27 mouse cellular contexts compared by ENCODE assay signal in the genomic region with DNA sequence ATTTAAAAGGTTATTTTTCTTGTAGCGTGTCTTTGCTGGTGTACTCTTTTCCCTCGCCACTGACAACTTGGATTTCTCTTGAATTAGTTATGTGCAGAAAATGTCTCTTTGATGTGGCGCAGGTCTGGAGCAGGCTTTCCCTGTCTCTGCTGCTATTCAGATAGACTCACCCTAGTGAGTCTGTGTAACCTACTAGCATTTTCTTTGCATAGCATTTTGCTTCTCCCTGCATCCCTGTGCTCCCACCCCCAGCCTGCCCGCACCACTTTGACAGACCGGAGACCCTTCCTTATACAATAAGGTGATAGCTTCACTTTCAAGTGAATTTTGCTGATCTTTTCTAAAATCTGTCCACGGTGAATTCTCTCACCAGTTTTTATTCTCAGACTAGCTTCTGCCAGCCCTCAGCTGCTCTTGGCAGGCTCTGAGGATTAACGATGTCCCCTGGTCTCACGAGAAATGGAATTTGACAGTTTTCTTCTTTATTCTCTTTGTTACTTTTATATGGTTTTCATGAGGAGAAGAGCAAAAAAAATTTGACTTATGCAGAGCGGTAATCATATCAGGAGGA.
A peak's percentile ranks its signal among the peaks of the same experiment; 100 is the strongest.
DNase-seq lines count a peak whose midpoint lies in the region; ATAC-seq lines count a peak whose summit lies in the region.
"Had no signal": no experiment of that assay in that cellular context is flagged by ENCODE, and none has a peak within 500 bp of the region (broad histone marks: within the 10 kb centered on the region; RNA-seq: fewer than 3 reads in every experiment).

No protein-coding gene starts in this region.

- H3K4me2 ChIP-seq in hindbrain, embryonic 13.5 days = no peak overlapping the region
- no peak overlapping the region for H3K4me2 ChIP-seq in hindbrain, embryonic 16.5 days (ENCODE audit: low read length)
- H3K4me2 ChIP-seq in midbrain, embryonic 13.5 days (replicated peaks) = no peak overlapping the region
- H3K4me2 ChIP-seq in neural tube, embryonic 15.5 days = no peak overlapping the region
- H3K4me2 ChIP-seq: embryonic facial prominence, embryonic 12.5 days; neural tube, embryonic 12.5 days had no signal

- no peak overlapping the region for H3K9ac ChIP-seq in hindbrain, embryonic 13.5 days
- H3K9ac ChIP-seq in hindbrain, embryonic 16.5 days (ENCODE audit: low read depth, low read length) = no peak overlapping the region
- H3K9ac ChIP-seq in midbrain, embryonic 13.5 days (replicated peaks) = no peak overlapping the region
- no peak overlapping the region for H3K9ac ChIP-seq in neural tube, embryonic 15.5 days (replicated peaks)
- H3K9ac ChIP-seq: embryonic facial prominence, embryonic 12.5 days; liver, embryonic 14.5 days; neural tube, embryonic 12.5 days had no signal

- H3K36me3 ChIP-seq in hindbrain, embryonic 13.5 days = no peaks in the 10 kb centered on the region
- H3K36me3 ChIP-seq in hindbrain, embryonic 16.5 days (ENCODE audit: control insufficient read depth, insufficient read depth, low read length) = no peaks in the 10 kb centered on the region
- no peaks in the 10 kb centered on the region for H3K36me3 ChIP-seq in midbrain, embryonic 13.5 days
- H3K36me3 ChIP-seq in midbrain, embryonic 10.5 days = no peaks in the 10 kb centered on the region
- no peaks in the 10 kb centered on the region for H3K36me3 ChIP-seq in neural tube, embryonic 15.5 days
- H3K36me3 ChIP-seq: embryonic facial prominence, embryonic 12.5 days; neural tube, embryonic 12.5 days had no signal

- peak overlapping the region; percentile 32; the same call in 1 of the 2 replicates for H3K27ac ChIP-seq in hindbrain, embryonic 13.5 days
- H3K27ac ChIP-seq in hindbrain, embryonic 16.5 days (ENCODE audit: low read depth, low read length) = no peak overlapping the region
- H3K27ac ChIP-seq in midbrain, embryonic 13.5 days = peak overlapping the region; percentile 72; the same call in 1 of the 2 replicates
- no peak overlapping the region for H3K27ac ChIP-seq in midbrain, embryonic 10.5 days (replicated peaks)
- H3K27ac ChIP-seq in neural tube, embryonic 15.5 days (replicated peaks) = 0 out of 2 replicates have a peak overlapping the region, but pooled peaks have one; percentile 15
- H3K27ac ChIP-seq: embryonic facial prominence, embryonic 12.5 days; kidney, postnatal 0 days; liver, embryonic 14.5 days; macrophage; neural tube, embryonic 12.5 days had no signal

- ATAC-seq in hindbrain, embryonic 13.5 days (ENCODE audit: low FRiP score) = no peak
- ATAC-seq in hindbrain, embryonic 16.5 days = no peak
- 0 out of 2 replicates have a peak, but pooled peaks have one; percentile 53 for ATAC-seq in midbrain, embryonic 13.5 days
- ATAC-seq in neural tube, embryonic 15.5 days (ENCODE audit: low FRiP score) = no peak
- ATAC-seq: activated CD4-positive, CD25-positive, alpha-beta regulatory T cell, adult 4 months; intestine, embryonic 16.5 days had no signal

- H3K27me3 ChIP-seq in hindbrain, embryonic 13.5 days = no peaks in the 10 kb centered on the region
- H3K27me3 ChIP-seq in hindbrain, embryonic 16.5 days (replicated peaks; ENCODE audit: control insufficient read depth, insufficient read depth, low read length) = no peaks in the 10 kb centered on the region
- H3K27me3 ChIP-seq in midbrain, embryonic 13.5 days = no peaks in the 10 kb centered on the region
- no peaks in the 10 kb centered on the region for H3K27me3 ChIP-seq in midbrain, embryonic 10.5 days (ENCODE audit: low read depth, poor library complexity, severe bottlenecking)
- no peaks in the 10 kb centered on the region for H3K27me3 ChIP-seq in neural tube, embryonic 15.5 days (replicated peaks)
- H3K27me3 ChIP-seq: embryonic facial prominence, embryonic 12.5 days; neural tube, embryonic 12.5 days had no signal

- peak; percentile 29 to 30 for DNase-seq in cerebellum, postnatal 10 days
- no peak for DNase-seq in cerebellum, postnatal 36 days
- DNase-seq in midbrain, embryonic 10.5 days (ENCODE audit: low spot score) = no peak
- no peak for DNase-seq in urinary bladder, postnatal 36 days (ENCODE audit: low spot score in 2 of 2)
- DNase-seq: adrenal gland, adult 2 months; adrenal gland, postnatal 36 days; cerebellum, adult 8-10 months; embryo, embryonic 11 days; heart, postnatal 14 days; kidney, adult 8-10 months; kidney, postnatal 4 days; left cerebral cortex, postnatal 4 days; lung, adult 2 months; lung, postnatal 10 days; thymus, adult 2 months; thymus, postnatal 4 days had no signal

- H3K4me1 ChIP-seq in hindbrain, embryonic 13.5 days (replicated peaks) = peaks cover 7% of the 10 kb centered on the region; the same call in 1 of the 2 replicates
- 0 out of 2 replicates have a peak, but pooled peaks cover 3% of the 10 kb centered on the region for H3K4me1 ChIP-seq in hindbrain, embryonic 16.5 days (ENCODE audit: control insufficient read depth, insufficient read depth, low read depth, low read length)
- peaks cover 13% of the 10 kb centered on the region; the same call in 1 of the 2 replicates for H3K4me1 ChIP-seq in midbrain, embryonic 13.5 days (replicated peaks)
- peaks cover 3% of the 10 kb centered on the region; the same call in 1 of the 2 replicates for H3K4me1 ChIP-seq in midbrain, embryonic 10.5 days
- H3K4me1 ChIP-seq in neural tube, embryonic 15.5 days = 0 out of 2 replicates have a peak, but pooled peaks cover 6% of the 10 kb centered on the region
- H3K4me1 ChIP-seq: embryonic facial prominence, embryonic 12.5 days; neural tube, embryonic 12.5 days had no signal

- WGBS in hindbrain, embryonic 13.5 days = 68% methylated on average over 9 of the region's 9 CpGs
- 49% methylated on average over 9 of the region's 9 CpGs for WGBS in hindbrain, embryonic 16.5 days
- 55% methylated on average over 9 of the region's 9 CpGs for WGBS in midbrain, embryonic 13.5 days
- WGBS in midbrain, embryonic 10.5 days = 83% methylated on average over 9 of the region's 9 CpGs
- 63% methylated on average over 9 of the region's 9 CpGs for WGBS in neural tube, embryonic 15.5 days

- no peaks in the 10 kb centered on the region for H3K9me3 ChIP-seq in hindbrain, embryonic 13.5 days
- no peaks in the 10 kb centered on the region for H3K9me3 ChIP-seq in hindbrain, embryonic 16.5 days (ENCODE audit: control insufficient read depth, low read length)
- H3K9me3 ChIP-seq in midbrain, embryonic 13.5 days = no peaks in the 10 kb centered on the region
- no peaks in the 10 kb centered on the region for H3K9me3 ChIP-seq in midbrain, embryonic 10.5 days (replicated peaks)
- H3K9me3 ChIP-seq in neural tube, embryonic 15.5 days (replicated peaks) = no peaks in the 10 kb centered on the region
- H3K9me3 ChIP-seq: embryonic facial prominence, embryonic 12.5 days; neural tube, embryonic 12.5 days had no signal

- no peak overlapping the region for H3K4me3 ChIP-seq in hindbrain, embryonic 13.5 days
- no peak overlapping the region for H3K4me3 ChIP-seq in hindbrain, embryonic 16.5 days (ENCODE audit: low read length)
- H3K4me3 ChIP-seq in midbrain, embryonic 13.5 days (replicated peaks) = no peak overlapping the region
- no peak overlapping the region for H3K4me3 ChIP-seq in midbrain, embryonic 10.5 days
- H3K4me3 ChIP-seq in neural tube, embryonic 15.5 days (replicated peaks) = no peak overlapping the region
- H3K4me3 ChIP-seq: embryonic facial prominence, embryonic 12.5 days; neural tube, embryonic 12.5 days had no signal

Comparison
In these comparisons a context has a peak if more than half of its experiments do, and no peak if none do; other contexts are left out.
1. DNase-seq: peak in cerebellum, postnatal 10 days (2 of 2); none in cerebellum, postnatal 36 days (0 of 2), midbrain, embryonic 10.5 days (single experiment) and urinary bladder, postnatal 36 days (0 of 2).
2. H3K27ac ChIP-seq: peak in hindbrain, embryonic 13.5 days (single experiment), midbrain, embryonic 13.5 days (single experiment) and neural tube, embryonic 15.5 days (single experiment); none in hindbrain, embryonic 16.5 days (single experiment) and midbrain, embryonic 10.5 days (single experiment).